Mouse (Mus musculus) A20 (cell line): ENCODE data around the gene Chp2.
"Not testable (repeated sequence)": the region's sequence is repeated elsewhere in the genome, so short reads cannot be mapped to it uniquely, and the experiment has no call there.

Source experiments
- DNase-seq: peaks from one replicate; pipeline ENCODE4 v3.0.0-alpha.2; 2011; ENCODE audit warnings: low read depth, low spot score

Gene Chp2

DNA sequence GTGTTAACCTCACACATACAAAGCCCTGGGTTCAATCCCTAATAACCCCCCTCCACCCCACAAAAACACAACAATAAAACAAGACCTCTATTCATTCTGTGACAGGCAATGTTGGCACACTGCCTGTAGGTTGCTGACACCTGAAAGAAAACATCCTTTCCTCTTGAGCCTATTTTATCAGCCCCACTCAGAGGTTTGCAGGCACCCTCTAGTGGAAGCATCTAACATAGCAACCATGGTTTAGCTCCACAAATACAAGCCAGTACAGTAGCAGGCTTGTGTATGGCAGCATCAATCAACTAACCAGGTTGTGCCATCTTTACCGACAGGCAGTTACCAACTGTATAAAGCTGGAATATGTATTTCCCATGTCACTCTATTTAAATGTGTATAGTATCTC lies 23.0 kb downstream of the Chp2 start:
- peak; percentile 79 for DNase-seq

- not testable (repeated sequence) for DNase-seq
Measured at GRCm38 (mm10) chr7:122242744-122243143, 23.4 kb downstream of the Chp2 start.

GRCm38 (mm10) chr7:122244166-122244565 lies 24.9 kb downstream of the Chp2 start:
- no peak for DNase-seq

DNA sequence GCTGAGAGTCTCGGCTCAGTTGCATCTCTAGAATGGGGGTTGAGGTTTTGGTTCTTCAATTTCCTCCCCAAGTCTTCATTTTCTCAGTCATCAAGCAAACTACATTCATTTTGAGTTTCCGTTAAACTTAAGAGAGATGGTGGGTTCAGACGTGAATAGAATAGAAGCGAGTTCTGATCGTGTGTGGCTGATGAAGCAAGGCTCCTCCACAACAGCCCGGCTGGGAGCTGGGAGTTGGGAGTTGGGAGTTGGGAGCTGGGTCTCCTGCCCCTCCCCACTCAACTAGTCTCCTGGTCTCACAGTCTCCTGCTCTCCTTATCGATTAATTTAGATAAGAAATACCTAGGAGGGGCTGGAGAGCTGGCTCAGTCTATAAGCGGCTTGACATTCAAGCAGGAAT lies 25.3 kb downstream of the Chp2 start:
- no peak for DNase-seq

DNA sequence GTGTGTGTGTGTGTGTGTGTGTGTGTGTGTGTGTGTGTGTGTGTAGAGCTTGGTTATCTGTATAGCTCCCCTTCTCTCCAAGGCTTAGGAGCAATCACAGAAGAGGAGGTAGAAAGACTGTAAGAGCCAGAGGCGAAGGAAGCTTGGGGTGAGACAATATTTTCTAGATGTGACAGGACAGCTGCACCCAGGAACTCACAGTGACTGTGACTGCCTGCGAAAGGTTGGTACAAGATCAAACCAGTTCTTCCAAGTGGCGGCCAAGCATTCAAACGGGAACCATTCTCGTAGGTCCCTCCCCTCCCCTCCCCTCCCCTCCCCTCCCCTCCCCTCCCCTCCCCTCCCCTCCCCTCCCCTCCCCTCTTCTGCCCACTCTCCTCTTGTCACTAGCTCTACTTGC lies 26.7 kb downstream of the Chp2 start:
- no peak for DNase-seq

DNA sequence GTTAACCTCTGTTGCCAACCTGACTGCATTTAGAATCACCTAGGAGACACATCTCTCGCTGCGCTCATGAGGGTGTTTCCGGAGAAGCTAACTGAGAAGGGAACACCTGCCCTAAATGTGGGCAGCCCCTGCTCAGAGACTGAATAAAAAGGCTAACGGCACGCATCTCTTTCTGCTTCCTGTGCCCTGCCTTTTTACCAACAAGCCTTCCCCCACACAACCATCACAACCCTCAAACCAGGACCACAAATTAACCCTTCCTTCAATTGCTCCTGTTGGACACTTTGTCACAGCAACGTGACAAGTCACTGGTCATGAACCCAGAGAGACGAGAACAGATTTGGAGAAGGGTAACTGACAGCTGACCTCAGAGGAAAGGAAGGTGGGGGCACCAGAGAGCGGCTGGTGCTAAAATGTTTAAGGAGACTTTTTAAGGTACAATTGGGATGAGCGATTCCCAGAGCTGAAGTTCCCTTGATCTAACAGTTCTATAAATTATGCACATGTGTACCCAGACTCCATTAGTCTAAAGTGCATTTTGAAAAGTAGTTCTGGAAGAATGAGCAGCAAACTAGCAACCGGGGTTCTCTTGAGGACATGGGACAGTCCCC lies 28.1 kb downstream of the Chp2 start:
- DNase-seq, result peak; percentile 86

DNA sequence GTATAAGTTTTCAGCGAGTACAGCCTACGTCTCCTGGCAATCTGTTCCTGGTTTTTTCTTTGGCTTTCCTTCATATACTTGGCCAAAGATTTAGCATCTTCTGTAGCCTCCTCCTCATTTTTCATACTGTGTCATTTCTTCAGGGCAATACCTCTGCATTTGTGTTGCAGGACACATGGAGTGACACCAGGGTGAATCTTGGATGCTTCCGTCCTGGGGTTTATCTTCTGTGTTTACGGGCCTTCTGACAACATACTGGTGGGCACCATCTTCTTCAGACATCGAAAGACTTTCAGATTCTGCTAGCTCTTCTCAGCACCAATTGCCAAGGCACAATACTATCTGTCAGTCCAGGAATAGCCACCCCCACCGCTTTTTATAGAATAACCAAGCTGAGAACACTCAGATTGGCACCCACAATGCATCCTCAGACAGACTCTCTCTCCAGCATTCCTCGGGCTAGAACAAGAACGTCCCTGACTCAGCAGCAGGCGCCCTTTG lies 30.1 kb downstream of the Chp2 start:
- DNase-seq, result no peak

DNA sequence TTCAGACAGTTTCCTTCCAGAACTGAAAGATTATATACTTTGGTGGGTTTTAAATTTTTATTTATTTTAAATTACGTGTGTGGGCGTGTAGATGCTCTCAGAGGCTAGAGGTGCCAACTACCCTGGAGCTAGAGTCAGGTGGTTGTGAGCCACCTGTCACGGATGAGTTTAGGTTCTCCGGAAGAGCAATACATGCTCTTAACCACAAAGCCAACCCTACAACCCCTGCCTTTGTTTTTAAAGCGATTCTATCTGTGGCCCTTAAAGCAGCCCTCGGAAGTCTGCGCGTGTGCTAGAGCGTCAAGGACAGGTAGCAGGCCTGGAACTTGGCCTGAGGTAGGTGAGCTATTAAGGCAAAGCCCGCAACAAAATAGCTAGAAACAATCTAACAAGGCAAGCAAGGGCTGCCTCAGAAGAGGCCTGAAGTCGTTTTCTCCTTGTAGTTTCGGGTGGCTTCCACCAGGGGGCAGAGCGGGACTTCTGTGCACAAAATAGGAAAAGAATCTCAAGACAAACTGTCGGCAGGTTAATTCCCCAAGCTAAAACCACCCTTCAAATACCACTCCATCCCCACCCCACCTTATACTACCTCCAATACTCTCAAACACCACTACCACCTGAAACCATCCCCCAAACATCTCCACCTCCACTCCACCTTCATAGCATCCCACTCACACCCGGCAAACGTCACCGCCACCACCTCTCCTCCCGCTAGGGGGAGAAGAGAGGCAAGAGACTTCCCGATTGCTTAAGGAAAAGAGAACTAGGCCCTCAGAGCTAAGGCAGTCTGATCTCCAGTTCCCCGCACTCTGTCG lies 32.1 kb downstream of the Chp2 start:
- DNase-seq, result peak; percentile 92

- DNase-seq, result peak; percentile 59
Measured at GRCm38 (mm10) chr7:122256722-122257121, 37.4 kb downstream of the Chp2 start.

DNA sequence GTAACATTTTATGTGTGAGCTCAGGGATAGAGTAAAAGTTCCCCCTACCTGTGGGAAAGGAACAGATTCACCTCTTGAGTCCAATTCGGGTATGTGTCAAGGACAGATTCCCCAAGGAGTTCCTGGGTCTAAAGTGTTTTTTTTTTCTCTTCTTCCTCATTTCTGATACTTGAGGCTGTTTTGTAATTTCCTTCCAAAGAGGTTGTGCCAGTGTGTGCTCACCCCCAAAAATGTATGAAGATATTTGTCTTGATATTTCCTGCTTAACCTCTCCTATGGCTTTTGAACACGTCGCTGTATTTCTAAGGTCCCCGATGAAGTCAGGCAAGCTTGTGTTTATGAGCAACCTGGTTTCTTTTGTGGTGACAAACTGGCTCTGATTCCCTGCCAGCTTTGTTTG lies 39.2 kb downstream of the Chp2 start:
- DNase-seq, result no peak

- peak; percentile 70 for DNase-seq
Measured at GRCm38 (mm10) chr7:122260055-122260602, 40.8 kb downstream of the Chp2 start.

DNA sequence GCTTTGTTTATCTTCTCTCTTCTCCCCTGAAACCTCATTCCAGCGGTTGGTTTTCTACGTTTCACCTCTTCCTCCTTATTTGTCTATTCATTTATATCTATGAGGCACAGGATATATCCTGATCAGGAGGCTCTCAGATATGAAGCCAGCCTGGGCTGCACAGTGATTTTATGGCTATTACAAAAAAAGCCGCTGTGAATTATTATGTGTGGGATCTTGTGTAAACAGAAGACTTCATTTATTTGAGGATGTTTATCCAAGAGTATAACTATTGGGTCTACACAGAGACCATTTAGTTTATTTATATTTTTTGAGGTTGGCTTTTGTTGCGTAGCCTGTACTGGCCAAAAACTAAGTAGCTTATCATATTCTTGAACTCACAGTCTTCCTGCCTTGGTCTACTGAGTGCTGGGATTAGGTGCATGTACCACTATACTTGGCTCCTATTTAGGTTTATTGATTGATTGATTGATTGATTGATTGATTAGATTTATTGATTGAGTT lies 49.7 kb downstream of the Chp2 start:
- DNase-seq, result no peak

DNA sequence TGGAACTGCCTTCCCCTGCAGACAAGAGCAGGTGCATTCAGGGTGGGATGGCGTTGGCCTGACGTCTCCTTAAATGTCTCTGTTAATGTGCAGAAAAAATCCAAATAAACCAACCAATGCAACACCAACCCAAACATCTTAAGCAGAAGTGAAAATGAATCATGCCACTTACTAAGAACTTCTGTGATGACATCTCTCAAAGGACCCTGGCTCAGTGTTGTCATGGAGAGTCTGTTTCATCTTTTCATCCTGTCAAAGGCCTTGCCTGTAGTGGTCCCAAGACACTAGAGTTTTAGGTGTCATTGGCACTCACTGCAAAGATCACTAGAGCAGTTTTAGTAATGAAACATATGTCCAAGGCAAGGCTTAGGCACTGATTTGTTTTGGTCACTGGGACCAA lies 53.0 kb downstream of the Chp2 start:
- DNase-seq, result no peak
